Mouse (Mus musculus) stomach, embryonic 16.5 days (tissue): ENCODE measurements at regions not wholly inside any gene's neighbourhood (a gene's known extent, or its start where the extent isn't known, plus 50 kb on each side); places are given as distances from the start of the nearest gene placed in this dataset.

Experiments used
- ATAC-seq: fragments of 200-750 bp; cut with Nextera tagmentation; 2 replicates; pipeline ENCODE4 v1.8.0; 2017; ENCODE audit warnings: moderate number of reproducible peaks, moderate TSS enrichment; ENCODE audit not compliant: insufficient read depth, low FRiP score
- H3K27ac ChIP-seq: fragments of 300-500 bp; sonication (generic); 2 replicates; pipeline ENCODE4 v1.5.1; 2014; ENCODE audit warnings: low read length
- H3K27me3 ChIP-seq: fragments of 300-500 bp; sonication (generic); 2 replicates; pipeline ENCODE4 v1.6.1; 2014; ENCODE audit warnings: low read length, control low read depth, mixed read lengths; ENCODE audit not compliant: control insufficient read depth, insufficient read depth
- H3K36me3 ChIP-seq: fragments of 300-500 bp; sonication (generic); 2 replicates; pipeline ENCODE4 v1.6.1; 2014; ENCODE audit warnings: low read length; ENCODE audit not compliant: control insufficient read depth, insufficient read depth
- H3K4me1 ChIP-seq: fragments of 300-500 bp; sonication (generic); 2 replicates; pipeline ENCODE4 v1.6.1; 2014; ENCODE audit warnings: low read length, control low read depth, mixed read lengths; ENCODE audit not compliant: control insufficient read depth, insufficient read depth
- H3K4me2 ChIP-seq: fragments of 300-500 bp; sonication (generic); 2 replicates; pipeline ENCODE4 v1.6.1; 2014; ENCODE audit warnings: low read depth, low read length, mixed read lengths
- H3K4me3 ChIP-seq: fragments of 300-500 bp; sonication (generic); replicated peaks from 2 replicates; pipeline ENCODE4 v1.5.1; 2014; ENCODE audit warnings: mild to moderate bottlenecking, low read length
- H3K9ac ChIP-seq: fragments of 300-500 bp; sonication (generic); 2 replicates; pipeline ENCODE4 v1.6.1; 2014; ENCODE audit warnings: low read length
- H3K9me3 ChIP-seq: fragments of 300-500 bp; sonication (generic); replicated peaks from 2 replicates; pipeline ENCODE4 v1.6.1; 2016; ENCODE audit warnings: low read length, control low read depth; ENCODE audit not compliant: control insufficient read depth
- WGBS: fragments of 180-500 bp; shearing (Covaris S2); extraction: QIAGEN DNeasy Blood & Tissue Kit; methylation state at CpG from one replicate; pipeline ENCODE4 v1.1.7; 2014; 5-methylcytosine and 5-hydroxymethylcytosine counted together

GRCm38 (mm10) chr11:19869671-19870070, 54.5 kb upstream of the Spred2 start:
- no peak overlapping the region for H3K27ac ChIP-seq
- ATAC-seq = no peak
- no peak overlapping the region for H3K4me3 ChIP-seq
- no peaks in the 10 kb centered on the region for H3K27me3 ChIP-seq
- H3K9ac ChIP-seq = no peak overlapping the region
- WGBS = 85% methylated on average over 3 of the region's 3 CpGs
- no peaks in the 10 kb centered on the region for H3K4me1 ChIP-seq
- no peak overlapping the region for H3K4me2 ChIP-seq
- no peaks in the 10 kb centered on the region for H3K36me3 ChIP-seq
- H3K9me3 ChIP-seq = peaks cover 6% of the 10 kb centered on the region; the same call in 1 of the 2 replicates

DNA sequence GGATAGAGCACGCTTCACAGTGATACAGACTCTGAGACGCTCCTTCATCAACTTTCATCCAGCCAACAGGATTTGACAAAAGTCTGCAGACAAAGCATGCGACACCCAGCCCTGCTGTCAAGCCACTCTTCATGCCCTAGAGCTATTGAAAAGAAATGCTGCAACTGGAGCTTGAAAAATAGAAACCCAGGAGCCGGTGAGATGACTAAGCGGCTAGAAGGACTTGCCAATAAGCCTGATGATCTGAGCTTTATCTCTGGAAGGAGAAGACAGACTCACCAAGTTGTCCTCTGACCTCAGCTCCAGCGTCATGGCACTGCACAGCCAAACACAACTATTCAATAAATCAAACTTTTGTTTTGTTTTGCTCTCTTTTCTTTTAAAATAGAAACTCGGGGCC, 54.0 kb upstream of the Spred2 start:
- no peaks in the 10 kb centered on the region for H3K27me3 ChIP-seq
- no peaks in the 10 kb centered on the region for H3K4me1 ChIP-seq
- no peak overlapping the region for H3K27ac ChIP-seq
- no peaks in the 10 kb centered on the region for H3K36me3 ChIP-seq
- WGBS = 64% methylated on average over 7 of the region's 7 CpGs
- H3K4me2 ChIP-seq = no peak overlapping the region
- H3K9me3 ChIP-seq = peaks cover 6% of the 10 kb centered on the region; the same call in 1 of the 2 replicates
- ATAC-seq = no peak
- no peak overlapping the region for H3K4me3 ChIP-seq
- no peak overlapping the region for H3K9ac ChIP-seq

DNA sequence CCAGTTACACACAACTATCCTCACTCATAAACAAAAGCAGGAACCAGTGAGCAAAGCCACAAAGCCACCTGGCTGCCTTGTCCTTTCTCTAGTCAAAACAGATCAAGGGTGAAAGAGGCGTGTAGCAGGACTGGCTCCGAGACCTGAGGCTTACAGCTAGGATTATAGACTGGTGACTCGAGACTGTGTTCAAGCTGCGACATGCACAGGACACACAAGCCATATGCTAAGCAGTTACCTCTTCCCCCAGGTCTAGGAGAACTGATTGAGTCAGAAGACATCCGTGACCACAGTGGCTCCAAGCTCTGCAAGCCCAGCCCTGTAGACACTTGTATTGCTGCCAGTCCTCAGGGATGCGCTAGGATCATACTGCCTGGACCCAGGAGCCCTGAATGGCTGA, 50.4 kb upstream of the Spred2 start:
- WGBS = 80% methylated on average over 6 of the region's 6 CpGs
- no peak overlapping the region for H3K27ac ChIP-seq
- H3K9ac ChIP-seq = no peak overlapping the region
- H3K4me2 ChIP-seq = no peak overlapping the region
- no peaks in the 10 kb centered on the region for H3K36me3 ChIP-seq
- H3K27me3 ChIP-seq = no peaks in the 10 kb centered on the region
- H3K4me3 ChIP-seq = no peak overlapping the region
- H3K9me3 ChIP-seq = no peaks in the 10 kb centered on the region
- ATAC-seq = 0 out of 2 replicates have a peak, but pooled peaks have one; percentile 25
- H3K4me1 ChIP-seq = no peaks in the 10 kb centered on the region
